Mouse (Mus musculus) cerebellum, adult 11-12 months (tissue): Measurements from ENCODE around the gene Gm4301.
"Not testable (repeated sequence)": the region's sequence is repeated elsewhere in the genome, so short reads cannot be mapped to it uniquely, and the experiment has no call there.

ENCODE experiments used
- DNase-seq: peaks from one replicate; pipeline ENCODE4 v3.0.0; 2022

The Gm4301 gene

GRCm38 (mm10) chr10:100335376-100335775, at the start of gene Gm4301:
TSS of gene Gm4301 (plus strand) at chr10:100335676.
- DNase-seq, result not testable (repeated sequence)

DNA sequence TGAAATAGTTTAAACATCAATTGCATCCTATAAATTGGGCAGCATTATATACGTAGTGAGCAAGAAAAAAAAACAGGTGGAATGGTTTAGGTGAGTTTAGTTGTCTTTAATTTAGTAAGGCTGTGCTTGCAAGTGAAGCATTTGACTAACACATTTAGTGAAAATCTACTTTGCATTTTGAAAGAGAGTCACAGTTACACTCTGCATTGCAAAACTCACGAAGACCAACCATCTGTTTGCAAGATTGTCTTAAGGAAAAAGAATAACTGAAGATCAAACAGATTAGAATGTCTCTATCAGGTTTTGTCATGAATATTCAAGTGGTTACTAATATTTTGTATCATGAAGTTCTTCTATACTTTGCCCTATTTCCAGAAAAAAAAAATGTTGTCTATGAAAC, 39.4 kb upstream of the Gm4301 start:
- no peak for DNase-seq

DNA sequence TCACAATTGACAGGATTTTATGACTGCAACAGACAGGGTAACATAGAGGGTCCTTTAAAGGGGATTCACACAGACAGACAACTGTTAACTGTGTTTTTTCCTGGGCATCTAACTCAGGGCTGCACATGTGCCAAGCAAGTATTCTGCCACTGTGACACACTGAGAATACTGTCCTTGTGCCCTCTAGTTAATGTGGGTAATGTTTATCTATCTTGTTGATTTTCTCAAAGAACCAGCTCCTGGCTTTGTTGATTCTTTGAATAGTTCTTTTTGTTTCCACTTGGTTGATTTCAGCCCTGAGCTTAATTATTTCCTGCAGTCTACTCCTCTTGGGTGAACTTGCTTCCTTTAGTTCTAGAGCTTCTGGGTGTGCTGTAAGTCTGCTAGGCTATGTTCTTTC, 35.4 kb upstream of the Gm4301 start:
- not testable (repeated sequence) for DNase-seq

DNA sequence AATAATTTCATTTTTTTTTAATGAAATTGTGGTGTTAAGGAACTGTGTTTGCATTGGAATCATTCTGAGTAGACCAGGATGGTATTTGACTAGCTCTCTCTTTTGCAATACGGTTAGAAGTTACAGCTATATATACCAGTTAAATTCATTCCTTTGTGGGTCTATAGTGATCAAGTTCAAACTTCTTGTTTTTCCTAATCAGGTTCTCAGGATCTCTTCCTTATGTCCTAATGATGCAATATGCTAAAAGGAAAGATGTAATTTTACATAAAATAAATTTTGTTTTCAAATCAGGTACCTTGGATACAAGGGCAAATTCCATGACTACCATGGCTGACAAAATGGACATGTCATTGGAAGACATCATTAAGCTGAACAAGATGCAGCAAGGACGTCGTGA, 5.1 kb downstream of the Gm4301 start, which contains the start of gene Gm4302:
Gene Gm4302 (plus strand): TSS at position 301 of the 400 bp plus-strand sequence.
- DNase-seq, result not testable (repeated sequence)

GRCm38 (mm10) chr10:100345672-100346071, 10.2 kb downstream of the Gm4301 start, which contains the start of gene Gm4303:
TSS of gene Gm4303 (plus strand) at chr10:100345972.
- not testable (repeated sequence) for DNase-seq

DNA sequence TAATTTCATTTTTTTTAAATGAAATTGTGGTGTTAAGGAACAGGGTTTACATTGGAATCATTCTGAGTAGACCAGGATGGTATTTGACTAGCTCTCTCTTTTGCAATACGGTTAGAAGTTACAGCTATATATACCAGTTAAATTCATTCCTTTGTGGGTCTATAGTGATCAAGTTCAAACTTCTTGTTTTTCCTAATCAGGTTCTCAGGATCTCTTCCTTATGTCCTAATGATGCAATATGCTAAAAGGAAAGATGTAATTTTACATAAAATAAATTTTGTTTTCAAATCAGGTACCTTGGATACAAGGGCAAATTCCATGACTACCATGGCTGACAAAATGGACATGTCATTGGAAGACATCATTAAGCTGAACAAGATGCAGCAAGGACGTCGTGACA, 15.3 kb downstream of the Gm4301 start, which contains the start of gene Gm4305:
Gene Gm4305 (plus strand): TSS at position 301 of the 400 bp plus-strand sequence.
- not testable (repeated sequence) for DNase-seq

- DNase-seq, result peak; percentile 4
These were observed 21.4 kb downstream of the Gm4301 start for GRCm38 (mm10) chr10:100356841-100357240.

GRCm38 (mm10) chr10:100361038-100361437, 25.6 kb downstream of the Gm4301 start, which contains the start of gene Gm4307:
TSS of gene Gm4307 (plus strand) at chr10:100361338.
- not testable (repeated sequence) for DNase-seq

- not testable (repeated sequence) for DNase-seq
These were observed 47.0 kb downstream of the Gm4301 start, which contains the start of gene Gm4312 for GRCm38 (mm10) chr10:100382460-100382859. TSS of gene Gm4312 (minus strand) at chr10:100382560.
